Mouse (Mus musculus) CH12.LX (cell line): Measurements from ENCODE around the gene Scaf11.

Experiments
- CHD1 ChIP-seq: IDR thresholded peaks from 2 replicates; pipeline ENCODE4 v1.6.1; 2012; ENCODE audit warnings: low read depth, low read length, improper control_type of control experiment, inconsistent platforms
- CTCF ChIP-seq, 2 experiments: IDR thresholded peaks in 1 of 2; conservative IDR thresholded peaks in 1 of 2; 2 replicates each; pipeline ENCODE4 v1.5.1; 2011 to 2012; ENCODE audit warnings: low read depth in 2 of 2, low read length in 2 of 2, improper control_type of control experiment in 1 of 2, inconsistent platforms in 1 of 2, mild to moderate bottlenecking in 1 of 2, moderate library complexity in 1 of 2
- MYC ChIP-seq: IDR thresholded peaks from 2 replicates; pipeline ENCODE4 v1.6.1; 2011; ENCODE audit warnings: low read depth, mild to moderate bottlenecking, improper control_type of control experiment, low read length
- NELFE ChIP-seq: IDR thresholded peaks from 2 replicates; pipeline ENCODE4 v1.6.1; 2011; ENCODE audit warnings: low read depth, low read length, improper control_type of control experiment
- POLR2A ChIP-seq: IDR thresholded peaks from 2 replicates; pipeline ENCODE4 v1.6.1; 2011; ENCODE audit warnings: low read depth, mild to moderate bottlenecking, improper control_type of control experiment, low read length
- USF2 ChIP-seq: conservative IDR thresholded peaks from 2 replicates; pipeline ENCODE4 v1.6.1; 2011; ENCODE audit warnings: low read depth, low read length, improper control_type of control experiment

DNA sequence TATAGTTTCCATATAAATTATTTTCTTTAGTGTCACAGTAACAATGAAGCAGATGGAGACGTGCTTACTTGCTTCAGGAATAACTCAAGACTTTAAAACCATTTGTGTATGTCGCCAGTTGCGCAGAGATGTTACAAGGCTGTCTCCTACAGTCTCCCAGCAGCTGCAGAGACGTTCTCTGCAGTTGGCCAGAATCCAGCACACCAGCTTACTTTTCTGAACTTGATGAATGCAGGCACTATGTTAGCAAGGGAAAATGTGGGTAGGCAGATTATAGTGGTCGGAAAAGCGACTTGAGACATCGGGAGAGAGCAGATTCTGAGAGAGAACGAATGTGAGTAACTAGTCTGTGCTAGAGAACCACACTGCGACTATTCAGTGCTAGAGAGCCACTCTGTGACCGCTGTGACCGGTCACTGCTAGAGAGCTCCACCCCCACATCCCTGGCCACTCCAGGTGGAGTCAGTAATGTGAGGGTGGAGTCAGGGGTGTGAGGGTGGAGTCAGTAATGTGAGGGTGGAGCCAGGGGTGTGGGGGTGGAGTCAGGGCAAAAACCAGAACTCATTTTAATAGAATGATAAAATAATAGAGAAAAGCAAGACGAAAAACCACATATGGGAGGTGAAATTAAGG is 26.5 kb upstream of the Scaf11 start:
- no peak for TF ChIP-seq USF2
- no peak for TF ChIP-seq MYC
- no peak for TF ChIP-seq CHD1
- no peak for TF ChIP-seq CTCF (conservative IDR thresholded peaks at IDR 0.05 in 1 of 2, IDR thresholded peaks at IDR 0.05 in 1 of 2; ENCODE audit: low read depth in 2 of 2, low read length in 2 of 2)
- no peak for TF ChIP-seq POLR2A
- no peak for TF ChIP-seq NELFE
